Mouse (Mus musculus): ENCODE results near the gene Pla2g15. TPM values are rescaled to one million over a fixed set of nuclear protein-coding genes. Genes with fewer than 3 reads are reported as not detected.
A peak's percentile ranks its signal among the peaks of the same experiment; 100 is the strongest.

Gene Pla2g15
- polyA plus RNA-seq, 1 experiment from 2014 or later = 7.7 TPM

DNA sequence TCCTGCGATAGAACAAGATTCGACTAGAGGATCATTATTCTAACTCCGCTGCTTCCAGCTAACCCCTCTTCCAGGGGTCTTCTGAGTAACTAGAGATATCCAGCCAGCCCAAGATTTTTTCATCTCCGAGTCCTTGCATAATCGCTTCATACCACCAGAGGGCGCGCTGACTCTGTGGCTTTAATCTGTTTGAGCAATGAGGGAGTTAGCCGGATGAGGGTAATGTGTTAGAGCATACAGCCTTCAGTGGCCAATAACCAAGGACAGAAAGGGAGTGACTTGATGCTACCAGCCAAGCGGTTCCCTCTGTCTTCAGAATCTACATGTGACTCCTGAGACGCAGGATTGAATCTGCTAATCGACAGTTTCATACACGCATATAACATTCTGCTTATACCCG, 9.4 kb upstream of the Pla2g15 start:
- DNase-seq (peak; percentile 87), ATAC-seq (no peak)
- Histone ChIP-seq H3K9me3 (ENCODE audit: low read length) (no peaks in the 10 kb centered on the region), H3K36me3 (replicated peaks; ENCODE audit: insufficient read depth, low read length) (no peaks in the 10 kb centered on the region), H3K9ac (replicated peaks) (no peak overlapping the region), H3K27ac (ENCODE audit: low read depth) (no peak overlapping the region), H3K4me1 (ENCODE audit: insufficient read depth) (peaks cover 13% of the 10 kb centered on the region), H3K4me2 (ENCODE audit: low read depth, low read length) (no peak overlapping the region), H3K4me3 (ENCODE audit: low read depth, low read length) (no peak overlapping the region), H3K27me3 (ENCODE audit: insufficient read depth, low read length) (peaks cover 27% of the 10 kb centered on the region)
- 14% methylated on average over 13 of the region's 13 CpGs for WGBS (ENCODE audit: insufficient replicate concordance)
- TF ChIP-seq EP300 (IDR thresholded peaks at IDR 0.05; ENCODE audit: low read depth) (no peak), CTCF (IDR thresholded peaks at IDR 0.05; ENCODE audit: low read depth) (peak; percentile 98)

DNA sequence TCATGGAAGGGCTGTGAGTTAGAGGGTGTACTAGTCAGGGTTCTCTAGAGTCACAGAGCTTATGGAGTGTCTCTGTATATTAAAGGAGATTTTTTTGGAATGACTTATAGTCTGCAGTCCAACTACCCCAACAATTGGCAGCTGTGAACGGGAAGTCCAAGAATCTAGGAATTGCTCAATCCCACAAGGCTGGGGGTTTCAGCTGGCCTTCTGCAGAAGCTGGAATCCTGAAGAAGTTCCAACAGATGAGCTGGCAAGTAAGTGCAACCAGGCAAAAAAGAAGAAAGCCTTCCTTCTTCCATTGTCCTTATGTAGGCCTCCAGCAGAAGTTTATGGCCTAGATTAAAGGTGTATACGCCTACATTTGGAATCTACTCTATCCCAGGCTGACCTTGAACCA, 4.9 kb upstream of the Pla2g15 start:
- Histone ChIP-seq H3K4me3 (ENCODE audit: low read depth, low read length) (no peak overlapping the region), H3K4me2 (ENCODE audit: low read depth, low read length) (no peak overlapping the region), H3K27ac (ENCODE audit: low read depth) (no peak overlapping the region), H3K9ac (replicated peaks) (no peak overlapping the region), H3K4me1 (ENCODE audit: insufficient read depth) (peaks cover 6% of the 10 kb centered on the region), H3K36me3 (replicated peaks; ENCODE audit: insufficient read depth, low read length) (no peaks in the 10 kb centered on the region), H3K27me3 (ENCODE audit: insufficient read depth, low read length) (no peaks in the 10 kb centered on the region), H3K9me3 (ENCODE audit: low read length) (no peaks in the 10 kb centered on the region)
- WGBS (ENCODE audit: insufficient replicate concordance) = 64% methylated on average over 2 of the region's 2 CpGs
- ATAC-seq = no peak
- no peak for DNase-seq
- TF ChIP-seq EP300 (IDR thresholded peaks at IDR 0.05; ENCODE audit: low read depth) (no peak), CTCF (IDR thresholded peaks at IDR 0.05; ENCODE audit: low read depth) (no peak)

DNA sequence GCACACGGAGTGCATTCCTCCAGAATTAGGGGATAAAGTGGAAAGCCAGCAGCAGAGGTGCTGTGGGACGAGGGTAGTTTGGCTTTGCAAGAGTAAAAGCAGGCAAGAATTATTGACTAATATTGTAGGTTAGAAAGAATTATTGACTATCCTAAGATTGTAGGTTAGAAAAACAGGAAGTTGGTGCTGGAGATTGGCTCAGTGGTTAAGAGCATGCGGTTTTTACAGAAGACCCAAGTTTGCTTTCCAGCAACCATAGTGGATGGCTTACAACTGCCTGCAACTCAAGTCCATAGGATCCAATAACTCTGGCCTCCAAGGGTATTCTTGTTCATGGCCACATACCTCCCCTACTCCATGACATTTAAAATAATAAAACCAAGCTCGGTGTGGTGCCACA, 4.2 kb upstream of the Pla2g15 start:
- H3K4me1 ChIP-seq (ENCODE audit: insufficient read depth) = peaks cover 12% of the 10 kb centered on the region
- H3K36me3 ChIP-seq (replicated peaks; ENCODE audit: insufficient read depth, low read length) = no peaks in the 10 kb centered on the region
- DNase-seq (no peak), ATAC-seq (no peak)
- H3K27ac ChIP-seq (ENCODE audit: low read depth) = no peak overlapping the region
- no peak overlapping the region for H3K9ac ChIP-seq (replicated peaks)
- WGBS (ENCODE audit: insufficient replicate concordance) = 61% methylated on average over 4 of the region's 4 CpGs
- H3K4me2 ChIP-seq (ENCODE audit: low read depth, low read length) = no peak overlapping the region
- H3K4me3 ChIP-seq (ENCODE audit: low read depth, low read length) = no peak overlapping the region
- no peaks in the 10 kb centered on the region for H3K27me3 ChIP-seq (ENCODE audit: insufficient read depth, low read length)
- TF ChIP-seq CTCF (IDR thresholded peaks at IDR 0.05; ENCODE audit: low read depth) (no peak), EP300 (IDR thresholded peaks at IDR 0.05; ENCODE audit: low read depth) (no peak)
- H3K9me3 ChIP-seq (ENCODE audit: low read length) = no peaks in the 10 kb centered on the region

DNA sequence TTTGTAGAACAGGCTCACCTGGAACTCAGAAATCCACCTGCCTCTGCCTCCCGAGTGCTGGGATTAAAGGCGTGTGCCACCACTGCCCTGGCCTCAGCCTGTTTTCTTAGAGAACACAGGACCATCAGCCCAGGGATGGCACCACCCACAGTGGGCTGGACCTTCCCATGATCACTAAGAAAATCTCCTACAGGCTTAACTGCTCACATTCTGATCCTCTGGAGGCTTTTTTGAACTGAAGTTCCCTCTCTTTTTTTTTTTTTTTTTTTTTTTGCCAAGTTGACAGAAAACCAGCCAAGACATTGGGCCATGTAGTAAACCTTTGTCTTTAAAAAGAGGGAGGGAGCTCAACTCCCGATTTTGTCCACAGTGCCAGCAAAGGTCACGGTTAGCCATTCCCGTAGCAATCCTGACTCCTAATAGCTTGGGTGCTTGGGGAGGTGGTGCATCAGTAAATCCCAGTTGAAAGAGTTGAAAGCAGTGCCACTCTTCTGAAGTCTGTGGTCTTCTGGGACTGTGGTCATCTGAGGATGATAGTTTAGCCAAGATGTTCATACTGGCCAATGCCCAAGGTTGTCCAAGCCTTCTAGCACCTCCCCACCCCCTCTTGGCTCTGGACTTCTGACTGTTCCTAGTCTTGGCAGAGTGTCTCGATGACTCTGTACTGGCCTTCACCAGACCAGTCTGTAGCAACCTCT, 2.2 kb upstream of the Pla2g15 start:
- TF ChIP-seq EP300 (IDR thresholded peaks at IDR 0.05; ENCODE audit: low read depth) (no peak), CTCF (IDR thresholded peaks at IDR 0.05; ENCODE audit: low read depth) (no peak)
- Histone ChIP-seq H3K27ac (ENCODE audit: low read depth) (0 out of 2 replicates have a peak overlapping the region, but pooled peaks have one; percentile 48), H3K27me3 (ENCODE audit: insufficient read depth, low read length) (no peaks in the 10 kb centered on the region), H3K36me3 (replicated peaks; ENCODE audit: insufficient read depth, low read length) (no peaks in the 10 kb centered on the region), H3K4me1 (ENCODE audit: insufficient read depth) (peaks cover 10% of the 10 kb centered on the region; the same call in 1 of the 2 replicates), H3K4me3 (ENCODE audit: low read depth, low read length) (no peak overlapping the region), H3K9ac (replicated peaks) (no peak overlapping the region), H3K9me3 (ENCODE audit: low read length) (no peaks in the 10 kb centered on the region), H3K4me2 (ENCODE audit: low read depth, low read length) (no peak overlapping the region)
- WGBS (ENCODE audit: insufficient replicate concordance) = 66% methylated on average over 6 of the region's 6 CpGs
- no peak for DNase-seq
- ATAC-seq = no peak

DNA sequence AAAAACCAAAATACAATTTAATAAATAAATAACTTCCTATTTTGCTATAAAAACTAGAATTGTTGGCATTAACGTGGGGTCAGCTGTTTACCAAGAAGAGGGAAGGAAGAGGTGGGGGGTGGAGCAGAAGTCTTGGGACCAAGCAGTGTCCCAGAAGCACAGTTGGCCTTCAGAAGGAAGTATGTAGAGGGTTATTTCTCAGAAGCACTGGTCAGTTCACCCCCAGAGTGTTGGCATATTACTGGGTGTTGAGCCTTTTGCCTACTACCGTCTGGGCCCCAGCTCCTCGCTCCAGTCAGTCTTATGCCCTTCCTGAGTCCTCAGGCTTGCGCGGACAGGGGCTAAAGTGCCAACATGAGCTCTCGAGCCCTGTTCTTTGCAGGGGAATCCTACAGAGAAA, 1.2 kb upstream of the Pla2g15 start:
- TF ChIP-seq CTCF (IDR thresholded peaks at IDR 0.05; ENCODE audit: low read depth) = no peak
- Histone ChIP-seq H3K9me3 (ENCODE audit: low read length) (no peaks in the 10 kb centered on the region), H3K27ac (ENCODE audit: low read depth) (peak overlapping the region; percentile 48; the same call in 1 of the 2 replicates), H3K4me3 (ENCODE audit: low read depth, low read length) (no peak overlapping the region), H3K36me3 (replicated peaks; ENCODE audit: insufficient read depth, low read length) (no peaks in the 10 kb centered on the region), H3K9ac (replicated peaks) (no peak overlapping the region), H3K27me3 (ENCODE audit: insufficient read depth, low read length) (no peaks in the 10 kb centered on the region), H3K4me2 (ENCODE audit: low read depth, low read length) (no peak overlapping the region; the same call in 1 of the 2 replicates), H3K4me1 (ENCODE audit: insufficient read depth) (peaks cover 10% of the 10 kb centered on the region; the same call in 1 of the 2 replicates)
- WGBS (ENCODE audit: insufficient replicate concordance) = 77% methylated on average over 6 of the region's 6 CpGs
- DNase-seq (no peak), ATAC-seq (no peak)

DNA sequence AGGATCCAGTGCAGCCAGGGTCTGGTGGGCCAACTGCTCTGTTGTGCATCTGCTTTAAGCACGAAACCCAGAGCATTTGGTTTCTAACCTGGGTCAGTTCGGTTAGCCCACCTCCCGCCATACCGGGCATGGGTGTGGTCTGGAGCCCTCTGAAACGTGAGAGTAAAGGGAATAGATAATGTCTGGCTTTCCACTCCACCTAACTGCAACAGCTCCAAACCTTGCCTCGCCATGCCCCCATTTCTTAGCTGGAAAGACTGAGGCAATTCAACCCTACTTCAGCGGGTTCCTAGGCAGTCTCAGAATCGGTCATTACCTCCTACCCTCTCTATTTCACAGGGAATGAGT, 428 bp downstream of the Pla2g15 start:
- Histone ChIP-seq H3K4me3 (ENCODE audit: low read depth, low read length) (peak overlapping the region; percentile 64), H3K27me3 (ENCODE audit: insufficient read depth, low read length) (no peaks in the 10 kb centered on the region), H3K36me3 (replicated peaks; ENCODE audit: insufficient read depth, low read length) (no peaks in the 10 kb centered on the region), H3K4me1 (ENCODE audit: insufficient read depth) (peaks cover 10% of the 10 kb centered on the region; the same call in 1 of the 2 replicates), H3K9ac (replicated peaks) (peak overlapping the region; percentile 45), H3K9me3 (ENCODE audit: low read length) (no peaks in the 10 kb centered on the region), H3K27ac (ENCODE audit: low read depth) (peak overlapping the region; percentile 79; the same call in 1 of the 2 replicates), H3K4me2 (ENCODE audit: low read depth, low read length) (peak overlapping the region; percentile 84)
- DNase-seq = no peak
- 14% methylated on average over 8 of the region's 8 CpGs for WGBS (ENCODE audit: insufficient replicate concordance)
- no peak for TF ChIP-seq EP300 (IDR thresholded peaks at IDR 0.05; ENCODE audit: low read depth)
- TF ChIP-seq CTCF (IDR thresholded peaks at IDR 0.05; ENCODE audit: low read depth) = 0 out of 2 replicates have a peak, but pooled peaks have one; percentile 4
- no peak for ATAC-seq

Measured in liver, postnatal 0 days (tissue).